Mouse (Mus musculus) limb, embryonic 14.5 days (tissue): Measurements from ENCODE around the gene Slc25a22. TPM values are rescaled to one million over a fixed set of nuclear protein-coding genes. Genes with fewer than 3 reads are reported as not detected.

Experiments
- ATAC-seq: fragments of 200-750 bp; cut with Nextera tagmentation; 2 replicates; pipeline ENCODE4 v1.8.0; 2017; ENCODE audit warnings: low read depth, moderate number of reproducible peaks, moderate TSS enrichment; ENCODE audit not compliant: low FRiP score
- DNase-seq: peaks from one replicate; pipeline ENCODE4 v3.0.0-alpha.2; 2015; ENCODE audit warnings: low spot score
- H3K27ac ChIP-seq: fragments of 300-500 bp; sonication (generic); replicated peaks from 2 replicates; pipeline ENCODE4 v1.5.1; 2014; ENCODE audit warnings: low read depth, mild to moderate bottlenecking, low read length, moderate library complexity, mixed read lengths
- H3K27me3 ChIP-seq: fragments of 300-500 bp; sonication (generic); 2 replicates; pipeline ENCODE4 v1.6.1; 2014; ENCODE audit warnings: low read length, mixed read lengths; ENCODE audit not compliant: control insufficient read depth, insufficient read depth
- H3K36me3 ChIP-seq: fragments of 300-500 bp; sonication (generic); 2 replicates; pipeline ENCODE4 v1.6.1; 2014; ENCODE audit warnings: mild to moderate bottlenecking, low read length, moderate library complexity, mixed read lengths; ENCODE audit not compliant: control insufficient read depth, insufficient read depth
- H3K4me1 ChIP-seq: fragments of 300-500 bp; sonication (generic); 2 replicates; pipeline ENCODE4 v1.6.1; 2014; ENCODE audit warnings: antibody characterized with exemption, low read length, mixed read lengths; ENCODE audit not compliant: control insufficient read depth, insufficient read depth
- H3K4me2 ChIP-seq: fragments of 300-500 bp; sonication (generic); replicated peaks from 2 replicates; pipeline ENCODE4 v1.6.1; 2014; ENCODE audit warnings: low read depth, mild to moderate bottlenecking, low read length, moderate library complexity; ENCODE audit not compliant: severe bottlenecking
- H3K4me3 ChIP-seq: fragments of 300-500 bp; sonication (generic); replicated peaks from 2 replicates; pipeline ENCODE4 v1.5.1; 2014; ENCODE audit warnings: low read length
- H3K9ac ChIP-seq: fragments of 300-500 bp; sonication (generic); 2 replicates; pipeline ENCODE4 v1.6.1; 2014; ENCODE audit warnings: mild to moderate bottlenecking, low read depth, low read length, moderate library complexity; ENCODE audit not compliant: severe bottlenecking
- H3K9me3 ChIP-seq: fragments of 300-500 bp; sonication (generic); 2 replicates; pipeline ENCODE4 v1.6.1; 2016; ENCODE audit warnings: low read length; ENCODE audit not compliant: control insufficient read depth
- POLR2A ChIP-seq: fragments of 200-500 bp; IDR thresholded peaks from 2 replicates; pipeline ENCODE4 v1.8.0; 2012; ENCODE audit warnings: inconsistent platforms, mild to moderate bottlenecking, moderate library complexity, borderline replicate concordance; ENCODE audit not compliant: insufficient read depth, insufficient read length; ENCODE audit errors: extremely low read depth
- WGBS: fragments of 180-500 bp; shearing (Covaris S2); extraction: QIAGEN DNeasy Blood & Tissue Kit; methylation state at CpG from one replicate; pipeline ENCODE4 v1.1.7; 2014; 5-methylcytosine and 5-hydroxymethylcytosine counted together
- polyA plus RNA-seq, 2 experiments: library from polyadenylated mRNA; depleted of rRNA in 1 of 2; stranded (reverse) in 1 of 2; unstranded in 1 of 2; fragments of >200 nt; fragmentation: Nextera tagmentation in 1 of 2; extraction: Ambion mirVana in 1 of 2; gene quantifications; 2 replicates each; pipeline versions ENCODE4 v1.2.1 to v1.2.3; 2012 to 2014

The Slc25a22 gene
- polyA plus RNA-seq, 2 experiments: 22.8 to 75.1 TPM

GRCm38 (mm10) chr7:141464603-141465201, 27.0 kb upstream of the Slc25a22 start:
- peaks cover 48% of the 10 kb centered on the region for H3K4me1 ChIP-seq
- no peak for DNase-seq
- H3K4me3 ChIP-seq: peak overlapping the region; percentile 26
- H3K9ac ChIP-seq: 0 out of 2 replicates have a peak overlapping the region, but pooled peaks have one; percentile 31
- H3K27ac ChIP-seq: no peak overlapping the region
- peaks cover 9% of the 10 kb centered on the region for H3K36me3 ChIP-seq
- TF ChIP-seq POLR2A: no peak
- H3K9me3 ChIP-seq: no peaks in the 10 kb centered on the region
- WGBS: 12% methylated on average over 36 of the region's 38 CpGs
- H3K4me2 ChIP-seq: peak overlapping the region; percentile 48
- H3K27me3 ChIP-seq: peaks cover 46% of the 10 kb centered on the region
- no peak for ATAC-seq

GRCm38 (mm10) chr7:141463824-141464602, 26.3 kb upstream of the Slc25a22 start:
- Histone ChIP-seq H3K36me3 (peaks cover 3% of the 10 kb centered on the region), H3K9ac (no peak overlapping the region), H3K9me3 (no peaks in the 10 kb centered on the region), H3K4me3 (peak overlapping the region; percentile 26), H3K27ac (no peak overlapping the region), H3K4me1 (peaks cover 43% of the 10 kb centered on the region), H3K27me3 (peaks cover 46% of the 10 kb centered on the region), H3K4me2 (peak overlapping the region; percentile 48)
- DNase-seq (no peak), ATAC-seq (no peak)
- no peak for TF ChIP-seq POLR2A
- WGBS: 31% methylated on average over 12 of the region's 12 CpGs

GRCm38 (mm10) chr7:141462333-141462821, 24.7 kb upstream of the Slc25a22 start:
- no peak overlapping the region for H3K9ac ChIP-seq
- ATAC-seq (no peak), DNase-seq (no peak)
- peaks cover 7% of the 10 kb centered on the region for H3K36me3 ChIP-seq
- H3K4me2 ChIP-seq: no peak overlapping the region; the same call in 1 of the 2 replicates
- H3K27ac ChIP-seq: no peak overlapping the region
- peaks cover 31% of the 10 kb centered on the region for H3K4me1 ChIP-seq
- peaks cover 46% of the 10 kb centered on the region for H3K27me3 ChIP-seq
- 11% methylated on average over 5 of the region's 5 CpGs for WGBS
- TF ChIP-seq POLR2A: no peak
- no peaks in the 10 kb centered on the region for H3K9me3 ChIP-seq
- peak overlapping the region; percentile 36 for H3K4me3 ChIP-seq

- no peak for DNase-seq
- no peak overlapping the region for H3K27ac ChIP-seq
- no peaks in the 10 kb centered on the region for H3K9me3 ChIP-seq
- H3K4me3 ChIP-seq: peak overlapping the region; percentile 36
- 2% methylated on average over 36 of the region's 59 CpGs for WGBS
- peaks cover 28% of the 10 kb centered on the region for H3K4me1 ChIP-seq
- H3K36me3 ChIP-seq: peaks cover 7% of the 10 kb centered on the region
- H3K27me3 ChIP-seq: peaks cover 46% of the 10 kb centered on the region
- ATAC-seq: no peak
- peak overlapping the region; percentile 22 for H3K9ac ChIP-seq
- TF ChIP-seq POLR2A: no peak
- peak overlapping the region; percentile 65 for H3K4me2 ChIP-seq
These were observed 24.0 kb upstream of the Slc25a22 start for GRCm38 (mm10) chr7:141461521-141462332.
